Mouse (Mus musculus) G1E (cell line): ENCODE measurements at regions not wholly inside any gene's neighbourhood (a gene's known extent, or its start where the extent isn't known, plus 50 kb on each side); places are given as distances from the start of the nearest gene placed in this dataset.
A peak's percentile ranks its signal among the peaks of the same experiment; 100 is the strongest.

ENCODE experiments used
- CTCF ChIP-seq: IDR thresholded peaks from 2 replicates; pipeline ENCODE4 v1.5.1; 2012; ENCODE audit warnings: low read depth, low read length, inconsistent platforms, mixed read lengths
- GATA1 ChIP-seq: IDR thresholded peaks from 2 replicates; pipeline ENCODE4 v1.6.1; 2012; ENCODE audit warnings: borderline replicate concordance, low read length, inconsistent platforms, mixed read lengths
- GATA2 ChIP-seq: IDR thresholded peaks from 2 replicates; pipeline ENCODE4 v1.6.1; 2012; ENCODE audit warnings: low read depth, low read length, inconsistent platforms, borderline replicate concordance
- TAL1 ChIP-seq: conservative IDR thresholded peaks from 2 replicates; pipeline ENCODE4 v1.6.1; 2012; ENCODE audit warnings: low read depth, low read length, inconsistent platforms, mixed read lengths

DNA sequence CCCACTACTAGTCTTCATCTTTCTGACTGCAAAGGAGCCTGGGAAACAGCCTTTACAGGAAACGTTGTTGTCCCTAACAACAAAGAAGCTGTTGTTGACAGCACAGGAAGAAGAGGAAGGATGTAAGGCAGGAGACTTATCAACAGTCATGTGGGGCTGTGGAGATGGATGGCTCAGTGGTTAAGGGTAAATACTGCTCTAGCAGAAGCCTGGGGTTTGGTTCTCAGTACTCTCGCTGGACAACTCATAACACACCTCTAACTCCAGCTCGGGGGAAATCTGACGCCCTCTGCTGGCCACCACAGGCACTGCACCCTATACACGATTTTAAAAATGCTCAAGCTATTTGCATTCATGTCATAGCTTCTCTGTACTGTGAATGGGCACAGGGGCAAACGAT, 168.3 kb upstream of the Spdye4c start:
- TF ChIP-seq CTCF = peak; percentile 58
- no peak for TF ChIP-seq TAL1
- no peak for TF ChIP-seq GATA2
- no peak for TF ChIP-seq GATA1
